Mouse (Mus musculus) forebrain, embryonic 11.5 days (tissue): ENCODE measurements around the gene Rnf5. TPM values are rescaled to one million over a fixed set of nuclear protein-coding genes. Genes with fewer than 3 reads are reported as not detected.

Source experiments
- ATAC-seq: fragments of 200-750 bp; cut with Nextera tagmentation; replicated peaks from 2 replicates; pipeline ENCODE4 v1.8.0; 2017; ENCODE audit warnings: moderate TSS enrichment; ENCODE audit not compliant: low FRiP score
- DNase-seq: peaks from one replicate; pipeline ENCODE4 v3.0.0-alpha.2; 2017; ENCODE audit warnings: low spot score
- H3K27ac ChIP-seq: fragments of 300-500 bp; sonication (generic); 2 replicates; pipeline ENCODE4 v1.5.1; 2014; ENCODE audit warnings: low read depth, low read length
- H3K27me3 ChIP-seq: fragments of 300-500 bp; sonication (generic); 2 replicates; pipeline ENCODE4 v1.6.1; 2014; ENCODE audit warnings: mild to moderate bottlenecking, low read length, mixed read lengths; ENCODE audit not compliant: control insufficient read depth, insufficient read depth
- H3K36me3 ChIP-seq: fragments of 300-500 bp; sonication (generic); 2 replicates; pipeline ENCODE4 v1.6.1; 2014; ENCODE audit warnings: mild to moderate bottlenecking, low read length, moderate library complexity, mixed read lengths; ENCODE audit not compliant: control insufficient read depth, insufficient read depth
- H3K4me1 ChIP-seq: fragments of 300-500 bp; sonication (generic); replicated peaks from 2 replicates; pipeline ENCODE4 v1.6.1; 2014; ENCODE audit warnings: low read length, mixed read lengths; ENCODE audit not compliant: control insufficient read depth, insufficient read depth
- H3K4me2 ChIP-seq: fragments of 300-500 bp; sonication (generic); 2 replicates; pipeline ENCODE4 v1.6.1; 2014; ENCODE audit warnings: low read depth, mild to moderate bottlenecking, low read length, moderate library complexity, mixed read lengths; ENCODE audit not compliant: severe bottlenecking
- H3K4me3 ChIP-seq: fragments of 300-500 bp; sonication (generic); 2 replicates; pipeline ENCODE4 v1.5.1; 2014; ENCODE audit warnings: low read depth, low read length
- H3K9ac ChIP-seq: fragments of 300-500 bp; sonication (generic); 2 replicates; pipeline ENCODE4 v1.6.1; 2014; ENCODE audit warnings: low read length
- H3K9me3 ChIP-seq: fragments of 300-500 bp; sonication (generic); 2 replicates; pipeline ENCODE4 v1.6.1; 2016; ENCODE audit warnings: low read length, mixed read lengths; ENCODE audit not compliant: control insufficient read depth
- WGBS: fragments of 180-500 bp; shearing (Covaris S2); extraction: QIAGEN DNeasy Blood & Tissue Kit; methylation state at CpG from one replicate; pipeline ENCODE4 v1.1.7; 2014; 5-methylcytosine and 5-hydroxymethylcytosine counted together
- polyA plus RNA-seq: library from polyadenylated mRNA; unstranded; fragments of >200 nt; fragmentation: Nextera tagmentation; extraction: Ambion mirVana; gene quantifications from 2 replicates; pipeline ENCODE4 v1.2.1, GENCODE M21; 2014

The Rnf5 gene
- 158 and 169 TPM in 2 replicates for polyA plus RNA-seq

DNA sequence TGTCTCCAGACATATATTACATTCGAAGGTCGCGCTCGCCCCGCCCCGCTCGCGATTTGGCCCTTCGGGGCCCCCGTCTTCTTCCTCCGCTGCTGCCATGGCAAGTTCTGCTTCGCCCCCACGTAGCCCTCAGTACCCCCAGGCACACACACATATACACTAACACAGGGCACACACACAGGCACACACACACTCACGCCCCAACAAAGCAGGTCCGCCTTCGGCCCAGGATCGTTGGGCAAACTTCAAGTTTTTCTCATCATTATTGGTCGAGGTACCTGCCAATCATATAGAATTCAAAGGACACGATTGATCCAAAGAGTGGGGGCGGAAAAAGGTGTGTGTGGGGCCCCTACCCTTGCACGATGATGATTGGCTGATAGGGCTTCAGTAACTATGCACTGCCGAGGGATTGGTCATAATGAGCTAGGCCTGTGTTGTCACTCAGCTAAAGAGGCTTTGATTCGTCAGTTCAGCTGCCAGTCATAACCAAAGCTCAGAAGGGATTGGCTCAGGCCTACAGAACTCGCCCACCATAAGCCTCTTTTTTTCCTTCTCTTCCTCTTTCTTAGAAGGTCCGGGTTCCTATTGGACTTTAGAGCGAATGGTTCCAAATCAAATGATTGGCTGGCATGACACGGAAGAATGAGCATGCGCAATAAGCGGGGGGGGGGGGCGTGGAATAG is at the start of gene Rnf5:
TSS of gene Rnf5 (minus strand) at position 316 of the 686 bp plus-strand sequence.
- under 1% methylated on average over 30 of the region's 30 CpGs for WGBS
- peak; percentile 96 for ATAC-seq
- no peak for DNase-seq

GRCm38 (mm10) chr17:34652985-34653384 is 49.5 kb upstream of the Rnf5 start:
- Histone ChIP-seq H3K27ac (no peak overlapping the region), H3K36me3 (peaks cover 4% of the 10 kb centered on the region; the same call in 1 of the 2 replicates), H3K9ac (no peak overlapping the region), H3K4me2 (no peak overlapping the region), H3K27me3 (no peaks in the 10 kb centered on the region), H3K4me3 (no peak overlapping the region), H3K4me1 (peaks cover 8% of the 10 kb centered on the region), H3K9me3 (no peaks in the 10 kb centered on the region)
- ATAC-seq (no peak), DNase-seq (no peak)
- WGBS, result 89% methylated on average over 8 of the region's 8 CpGs

More for the DNA sequence above, at the start of gene Rnf5:
- Histone ChIP-seq H3K27ac (peak within 1 kb of the TSS; percentile 87), H3K4me2 (peak within 1 kb of the TSS; percentile 97), H3K4me3 (peak within 1 kb of the TSS; percentile 98), H3K36me3 (peaks cover 4% of the 10 kb centered on the region; the same call in 1 of the 2 replicates), H3K9ac (peak within 1 kb of the TSS; percentile 94), H3K27me3 (no peaks in the 10 kb centered on the region), H3K9me3 (no peaks in the 10 kb centered on the region), H3K4me1 (peaks cover 23% of the 10 kb centered on the region)

GRCm38 (mm10) chr17:34652546-34652945 is 49.1 kb upstream of the Rnf5 start:
- no peak for ATAC-seq
- WGBS, result 90% methylated on average over 10 of the region's 10 CpGs
- Histone ChIP-seq H3K27ac (no peak overlapping the region), H3K4me2 (no peak overlapping the region), H3K4me3 (no peak overlapping the region), H3K36me3 (peaks cover 4% of the 10 kb centered on the region; the same call in 1 of the 2 replicates), H3K27me3 (no peaks in the 10 kb centered on the region), H3K9me3 (no peaks in the 10 kb centered on the region), H3K4me1 (peaks cover 12% of the 10 kb centered on the region), H3K9ac (no peak overlapping the region)
- peak; percentile 52 for DNase-seq

- Histone ChIP-seq H3K9me3 (no peaks in the 10 kb centered on the region), H3K27me3 (no peaks in the 10 kb centered on the region), H3K27ac (no peak overlapping the region), H3K4me3 (no peak overlapping the region), H3K4me1 (peaks cover 12% of the 10 kb centered on the region), H3K36me3 (peaks cover 4% of the 10 kb centered on the region; the same call in 1 of the 2 replicates), H3K4me2 (no peak overlapping the region), H3K9ac (no peak overlapping the region)
- WGBS, result 50% methylated on average over 19 of the region's 19 CpGs
- no peak for ATAC-seq
- DNase-seq, result peak; percentile 71
Observed at GRCm38 (mm10) chr17:34651507-34652221, 48.2 kb upstream of the Rnf5 start.

- ATAC-seq (no peak), DNase-seq (peak; percentile 45)
- peaks cover 9% of the 10 kb centered on the region for H3K4me1 ChIP-seq
- no peaks in the 10 kb centered on the region for H3K27me3 ChIP-seq
- H3K36me3 ChIP-seq, result peaks cover 4% of the 10 kb centered on the region; the same call in 1 of the 2 replicates
- no peak overlapping the region for H3K4me3 ChIP-seq
- H3K9ac ChIP-seq, result no peak overlapping the region
- 91% methylated on average over 14 of the region's 14 CpGs for WGBS
- no peaks in the 10 kb centered on the region for H3K9me3 ChIP-seq
- no peak overlapping the region for H3K27ac ChIP-seq
- H3K4me2 ChIP-seq, result no peak overlapping the region
Observed at GRCm38 (mm10) chr17:34650781-34651180, 47.3 kb upstream of the Rnf5 start.

DNA sequence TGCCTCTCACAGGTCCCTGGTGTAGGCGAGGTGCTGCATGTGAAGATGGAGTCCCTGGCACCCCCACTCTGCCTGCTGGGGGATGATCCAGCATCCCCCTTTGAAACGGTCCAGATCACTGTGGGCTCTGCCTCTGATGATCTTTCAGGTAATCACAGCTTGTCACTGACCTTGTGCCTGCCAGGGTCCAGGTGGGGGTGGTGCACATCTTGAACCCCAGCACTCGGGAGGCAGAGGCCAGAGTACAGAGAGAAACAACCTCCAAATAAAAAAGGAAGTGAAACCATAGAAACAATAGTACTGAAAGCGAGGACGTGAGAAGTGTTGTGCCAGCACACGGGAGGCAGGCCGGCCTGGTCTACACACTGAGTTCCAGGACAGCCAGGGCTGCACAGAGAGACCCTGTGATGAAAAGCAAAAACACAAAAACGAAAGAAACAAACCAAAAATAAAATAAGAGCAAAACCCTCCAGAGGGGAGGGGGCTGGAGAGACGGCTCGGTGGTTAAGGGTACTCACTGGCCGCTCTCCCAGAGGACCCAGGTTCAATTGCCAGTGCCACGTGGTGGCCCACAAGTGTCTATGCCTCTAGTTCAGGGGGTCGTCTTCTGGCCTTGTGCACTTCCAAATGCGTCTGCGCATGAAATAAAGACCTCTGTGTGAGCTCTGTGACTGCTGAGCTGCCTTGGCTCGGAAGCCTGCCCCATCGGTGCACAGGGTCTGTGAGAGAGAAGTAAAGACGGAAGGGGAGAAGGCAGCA is 45.8 kb upstream of the Rnf5 start:
- Histone ChIP-seq H3K9ac (no peak overlapping the region), H3K27me3 (no peaks in the 10 kb centered on the region), H3K4me3 (no peak overlapping the region), H3K27ac (no peak overlapping the region), H3K9me3 (no peaks in the 10 kb centered on the region), H3K4me2 (no peak overlapping the region), H3K4me1 (peaks cover 11% of the 10 kb centered on the region), H3K36me3 (peaks cover 4% of the 10 kb centered on the region; the same call in 1 of the 2 replicates)
- ATAC-seq, result no peak
- 86% methylated on average over 18 of the region's 18 CpGs for WGBS
- no peak for DNase-seq

GRCm38 (mm10) chr17:34648141-34648890 is 44.8 kb upstream of the Rnf5 start:
- 87% methylated on average over 16 of the region's 16 CpGs for WGBS
- H3K27me3 ChIP-seq, result no peaks in the 10 kb centered on the region
- ATAC-seq, result no peak
- H3K9me3 ChIP-seq, result no peaks in the 10 kb centered on the region
- H3K36me3 ChIP-seq, result peaks cover 4% of the 10 kb centered on the region; the same call in 1 of the 2 replicates
- peak overlapping the region; percentile 73 for H3K4me3 ChIP-seq
- peak overlapping the region; percentile 87 for H3K4me2 ChIP-seq
- DNase-seq, result no peak
- H3K4me1 ChIP-seq, result peaks cover 11% of the 10 kb centered on the region
- peak overlapping the region; percentile 17 for H3K9ac ChIP-seq
- no peak overlapping the region for H3K27ac ChIP-seq
